Mouse (Mus musculus) limb, embryonic 13.5 days (tissue): ENCODE results near the gene Tcl1b4. TPM values are rescaled to one million over a fixed set of nuclear protein-coding genes. Genes with fewer than 3 reads are reported as not detected.

Experiments
- ATAC-seq: fragments of 200-750 bp; cut with Nextera tagmentation; 2 replicates; pipeline ENCODE4 v1.8.0; 2017; ENCODE audit warnings: low read depth, moderate number of reproducible peaks, moderate TSS enrichment; ENCODE audit not compliant: low FRiP score
- H3K27ac ChIP-seq: fragments of 300-500 bp; sonication (generic); 2 replicates; pipeline ENCODE4 v1.5.1; 2015; ENCODE audit warnings: inconsistent platforms, mild to moderate bottlenecking, moderate library complexity
- H3K27me3 ChIP-seq: fragments of 300-500 bp; sonication (generic); 2 replicates; pipeline ENCODE4 v1.6.1; 2015; ENCODE audit warnings: mild to moderate bottlenecking, inconsistent platforms
- H3K36me3 ChIP-seq: fragments of 300-500 bp; sonication (generic); 2 replicates; pipeline ENCODE4 v1.6.1; 2015; ENCODE audit warnings: inconsistent platforms, mild to moderate bottlenecking, moderate library complexity
- H3K4me1 ChIP-seq: fragments of 300-500 bp; sonication (generic); 2 replicates; pipeline ENCODE4 v1.6.1; 2015; ENCODE audit warnings: inconsistent platforms
- H3K4me2 ChIP-seq: fragments of 300-500 bp; sonication (generic); replicated peaks from 2 replicates; pipeline ENCODE4 v1.6.1; 2015; ENCODE audit warnings: inconsistent platforms, mild to moderate bottlenecking, moderate library complexity
- H3K4me3 ChIP-seq: fragments of 300-500 bp; sonication (generic); 2 replicates; pipeline ENCODE4 v1.5.1; 2015; ENCODE audit warnings: moderate library complexity, mild to moderate bottlenecking, inconsistent platforms
- H3K9ac ChIP-seq: fragments of 300-500 bp; sonication (generic); 2 replicates; pipeline ENCODE4 v1.6.1; 2015; ENCODE audit warnings: mild to moderate bottlenecking, inconsistent platforms
- H3K9me3 ChIP-seq: fragments of 300-500 bp; sonication (generic); 2 replicates; pipeline ENCODE4 v1.6.1; 2016; ENCODE audit warnings: inconsistent platforms
- WGBS: fragments of 180-500 bp; shearing (Covaris S2); methylation state at CpG from one replicate; pipeline ENCODE4 v1.1.7; 2015; 5-methylcytosine and 5-hydroxymethylcytosine counted together
- polyA plus RNA-seq: library from polyadenylated mRNA; unstranded; fragments of >200 nt; fragmentation: Nextera tagmentation; extraction: Ambion mirVana; gene quantifications from 2 replicates; pipeline ENCODE4 v1.2.1, GENCODE M21; 2015

Gene Tcl1b4
- polyA plus RNA-seq, 1 experiment from 2014 or later = not detected

GRCm38 (mm10) chr12:105207071-105207470 is 5.3 kb downstream of the Tcl1b4 start:
- WGBS = 65% methylated on average over 1 of the region's 1 CpGs

DNA sequence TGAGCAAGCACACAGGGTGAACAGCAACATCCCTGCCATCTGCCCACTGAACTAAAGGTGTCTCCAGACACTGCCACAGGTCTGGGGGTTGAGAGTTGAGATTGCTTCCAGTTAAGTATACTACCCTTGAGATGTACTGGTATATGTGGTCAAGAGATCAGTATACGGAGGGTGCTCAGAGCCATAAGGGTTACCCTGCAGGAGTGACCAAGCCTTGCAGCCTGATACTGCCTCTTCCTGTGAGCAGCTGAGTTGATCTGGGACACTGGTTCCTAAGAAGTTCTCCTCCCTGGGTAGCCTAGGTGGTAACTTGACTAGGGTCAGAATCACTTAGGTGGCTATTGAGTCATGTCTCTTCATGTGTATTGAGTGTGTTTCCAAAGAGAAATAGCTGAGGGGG is 6.7 kb downstream of the Tcl1b4 start:
- ATAC-seq = no peak
- no peak overlapping the region for H3K4me3 ChIP-seq
- WGBS = 97% methylated on average over 1 of the region's 1 CpGs
- no peak overlapping the region for H3K27ac ChIP-seq
- no peak overlapping the region for H3K9ac ChIP-seq
- H3K27me3 ChIP-seq = 0 out of 2 replicates have a peak, but pooled peaks cover 3% of the 10 kb centered on the region
- H3K9me3 ChIP-seq = no peaks in the 10 kb centered on the region
- no peaks in the 10 kb centered on the region for H3K36me3 ChIP-seq
- peaks cover 4% of the 10 kb centered on the region; the same call in 1 of the 2 replicates for H3K4me1 ChIP-seq
- no peak overlapping the region for H3K4me2 ChIP-seq

More at GRCm38 (mm10) chr12:105207071-105207470, 5.3 kb downstream of the Tcl1b4 start:
- H3K4me2 ChIP-seq = no peak overlapping the region
- ATAC-seq = no peak
- H3K4me3 ChIP-seq = no peak overlapping the region
- H3K27ac ChIP-seq = no peak overlapping the region
- no peaks in the 10 kb centered on the region for H3K36me3 ChIP-seq
- H3K9ac ChIP-seq = no peak overlapping the region
- 0 out of 2 replicates have a peak, but pooled peaks cover 3% of the 10 kb centered on the region for H3K27me3 ChIP-seq
- H3K4me1 ChIP-seq = peaks cover 4% of the 10 kb centered on the region; the same call in 1 of the 2 replicates
- no peaks in the 10 kb centered on the region for H3K9me3 ChIP-seq

DNA sequence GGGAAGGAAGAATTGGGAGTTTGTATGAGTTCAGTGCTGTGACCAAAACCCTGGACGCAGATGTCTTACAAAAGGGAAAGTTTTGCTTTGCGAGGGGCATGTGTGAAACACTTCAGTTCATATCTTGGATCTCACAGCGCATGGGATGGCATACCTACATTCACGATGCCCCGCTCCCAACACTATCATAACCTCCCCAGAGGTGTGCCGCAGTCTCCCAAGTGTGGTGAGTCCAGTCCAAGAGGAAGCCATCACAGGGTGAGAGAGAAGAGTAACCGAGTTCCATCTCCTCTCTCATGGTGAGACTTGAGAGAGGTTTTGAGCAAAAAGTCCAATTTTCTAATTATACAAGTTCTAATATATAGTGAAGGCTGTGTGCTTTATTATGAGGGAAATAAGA is 7.5 kb downstream of the Tcl1b4 start:
- H3K9me3 ChIP-seq = no peaks in the 10 kb centered on the region
- no peak overlapping the region for H3K9ac ChIP-seq
- no peak overlapping the region for H3K27ac ChIP-seq
- 0 out of 2 replicates have a peak, but pooled peaks cover 3% of the 10 kb centered on the region for H3K27me3 ChIP-seq
- no peak overlapping the region for H3K4me3 ChIP-seq
- WGBS = 94% methylated on average over 7 of the region's 7 CpGs
- H3K4me1 ChIP-seq = peaks cover 4% of the 10 kb centered on the region
- no peaks in the 10 kb centered on the region for H3K36me3 ChIP-seq
- no peak for ATAC-seq
- no peak overlapping the region for H3K4me2 ChIP-seq

DNA sequence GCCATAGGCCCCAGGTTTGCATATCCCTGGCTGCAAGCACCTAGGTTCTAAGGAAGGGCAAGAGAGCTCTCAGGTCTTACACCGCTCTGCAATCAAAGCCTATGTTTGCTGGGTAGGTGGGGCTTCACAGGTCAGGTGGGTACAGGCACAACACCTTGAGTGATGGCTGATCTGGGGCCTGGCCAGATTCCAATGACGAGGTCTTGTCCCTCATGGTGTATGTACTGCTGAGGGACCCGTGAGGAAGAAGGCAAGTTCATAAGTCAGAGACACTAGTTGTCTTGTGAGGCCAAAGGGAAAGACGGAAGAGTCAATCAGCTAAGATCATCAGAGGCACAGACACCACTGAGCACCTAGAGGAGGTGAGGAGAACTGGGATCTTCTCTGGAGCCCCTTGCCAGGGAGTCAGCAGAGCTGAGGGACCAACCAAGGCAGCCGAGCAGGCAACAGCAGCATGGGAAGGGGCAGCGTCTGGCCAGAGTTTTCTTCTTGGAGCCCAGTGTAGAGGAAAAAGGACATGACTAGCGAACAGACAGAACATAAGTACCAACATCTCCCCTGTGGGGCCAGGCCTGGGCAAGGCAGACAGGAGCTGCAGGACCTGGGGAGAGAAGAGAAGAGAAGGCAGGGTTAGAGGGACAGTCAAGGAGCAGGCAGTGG is 15.5 kb downstream of the Tcl1b4 start:
- WGBS = 83% methylated on average over 7 of the region's 7 CpGs
- no peaks in the 10 kb centered on the region for H3K9me3 ChIP-seq
- H3K27ac ChIP-seq = no peak overlapping the region
- no peaks in the 10 kb centered on the region for H3K27me3 ChIP-seq
- no peak for ATAC-seq
- H3K9ac ChIP-seq = no peak overlapping the region
- peaks cover 3% of the 10 kb centered on the region; the same call in 1 of the 2 replicates for H3K4me1 ChIP-seq
- no peak overlapping the region for H3K4me3 ChIP-seq
- H3K4me2 ChIP-seq = no peak overlapping the region
- no peaks in the 10 kb centered on the region for H3K36me3 ChIP-seq

GRCm38 (mm10) chr12:105222601-105223319 is 21.0 kb downstream of the Tcl1b4 start, which contains the start of gene Tcl1:
TSS of gene Tcl1 (minus strand) at chr12:105222793.
- Histone ChIP-seq H3K27ac (no peak within 1 kb of the TSS), H3K4me2 (no peak within 1 kb of the TSS), H3K36me3 (no peaks in the 10 kb centered on the region), H3K4me1 (no peaks in the 10 kb centered on the region), H3K9me3 (no peaks in the 10 kb centered on the region), H3K4me3 (no peak within 1 kb of the TSS), H3K9ac (no peak within 1 kb of the TSS), H3K27me3 (no peaks in the 10 kb centered on the region)
- 88% methylated on average over 22 of the region's 22 CpGs for WGBS
- ATAC-seq = no peak

DNA sequence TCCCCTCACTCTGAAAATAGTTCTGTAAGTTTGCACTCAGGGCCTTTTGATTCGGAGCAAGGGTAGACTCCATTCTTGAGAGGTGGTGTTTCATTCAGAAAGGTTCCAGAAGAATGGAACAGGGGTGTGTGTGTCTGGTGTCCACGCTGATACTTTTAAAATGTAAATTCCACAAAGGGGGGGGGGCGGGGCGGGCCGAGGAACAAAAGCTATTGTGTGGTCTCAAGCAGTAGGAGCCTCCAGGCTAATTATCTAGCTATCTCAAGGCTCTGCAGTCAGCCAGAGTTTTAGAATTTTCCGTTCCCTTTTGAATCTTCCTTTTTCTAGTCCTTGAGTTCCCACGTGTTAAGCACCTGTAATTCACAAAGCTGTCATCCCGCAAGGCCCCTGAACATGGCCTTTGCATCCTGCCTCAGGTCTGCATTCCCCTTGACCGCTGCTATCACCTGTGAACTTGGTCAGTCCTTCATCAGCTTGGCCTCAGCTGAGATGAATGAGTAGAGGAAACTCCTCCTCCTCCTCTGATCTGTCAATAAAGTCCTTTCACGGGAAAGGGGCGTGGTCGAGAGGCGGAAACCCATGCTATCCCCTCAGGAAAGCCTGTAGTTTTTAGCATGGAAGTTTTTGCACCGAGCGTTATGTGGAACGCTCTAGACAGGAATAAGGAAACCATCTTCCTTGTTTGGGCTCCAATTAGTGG is 23.0 kb downstream of the Tcl1b4 start:
- H3K27me3 ChIP-seq = no peaks in the 10 kb centered on the region
- ATAC-seq = no peak
- no peak overlapping the region for H3K4me2 ChIP-seq
- no peak overlapping the region for H3K9ac ChIP-seq
- no peak overlapping the region for H3K4me3 ChIP-seq
- WGBS = 66% methylated on average over 16 of the region's 16 CpGs
- no peak overlapping the region for H3K27ac ChIP-seq
- H3K36me3 ChIP-seq = no peaks in the 10 kb centered on the region
- H3K9me3 ChIP-seq = no peaks in the 10 kb centered on the region
- no peaks in the 10 kb centered on the region for H3K4me1 ChIP-seq

- H3K4me2 ChIP-seq = no peak overlapping the region
- no peak overlapping the region for H3K9ac ChIP-seq
- no peaks in the 10 kb centered on the region for H3K4me1 ChIP-seq
- H3K4me3 ChIP-seq = no peak overlapping the region
- H3K9me3 ChIP-seq = no peaks in the 10 kb centered on the region
- H3K36me3 ChIP-seq = no peaks in the 10 kb centered on the region
- H3K27ac ChIP-seq = no peak overlapping the region
- H3K27me3 ChIP-seq = no peaks in the 10 kb centered on the region
- no peak for ATAC-seq
- 70% methylated on average over 11 of the region's 11 CpGs for WGBS
Measured at GRCm38 (mm10) chr12:105234362-105234761, 32.6 kb downstream of the Tcl1b4 start.

DNA sequence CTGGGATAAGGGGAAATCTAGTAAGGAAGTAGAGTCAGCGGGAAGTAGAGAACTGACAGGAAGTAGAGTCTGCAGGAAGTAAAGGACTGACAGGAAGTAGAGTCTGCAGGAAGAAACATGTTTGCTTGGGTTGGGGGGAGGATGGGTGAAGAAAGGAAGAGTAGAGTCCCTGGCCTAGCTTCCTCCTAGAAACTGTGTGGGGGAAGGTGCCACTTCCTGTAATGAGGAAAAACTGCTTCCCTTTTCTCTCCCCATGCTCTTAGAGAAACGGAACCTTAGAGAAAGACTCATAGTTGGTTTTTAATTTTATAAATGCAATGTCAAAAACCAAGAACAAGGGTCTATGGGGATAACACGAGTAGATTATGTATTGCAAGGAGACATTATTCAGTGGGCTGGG is 33.3 kb downstream of the Tcl1b4 start:
- 84% methylated on average over 3 of the region's 3 CpGs for WGBS

DNA sequence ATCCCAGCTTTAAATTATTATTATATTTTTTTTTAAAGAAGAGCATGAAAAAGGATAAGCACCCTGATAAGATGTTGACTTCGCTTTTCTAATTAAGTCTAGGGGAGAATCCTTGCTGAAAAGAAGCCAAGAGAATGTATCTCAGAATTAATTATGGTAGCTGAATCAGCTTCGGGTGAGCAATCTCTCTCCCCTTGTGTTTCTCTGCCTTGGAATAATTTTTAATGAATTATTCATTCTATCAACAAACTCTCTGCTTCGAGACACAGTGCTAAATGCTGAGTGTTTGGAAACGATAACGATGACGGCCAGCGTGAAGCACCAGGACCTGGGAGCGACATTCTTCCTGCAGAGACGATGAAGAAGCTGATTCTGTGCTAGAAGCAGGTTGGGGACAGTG is 37.3 kb downstream of the Tcl1b4 start:
- Histone ChIP-seq H3K27me3 (no peaks in the 10 kb centered on the region), H3K36me3 (no peaks in the 10 kb centered on the region), H3K4me2 (no peak overlapping the region), H3K4me1 (no peaks in the 10 kb centered on the region), H3K4me3 (no peak overlapping the region), H3K9me3 (no peaks in the 10 kb centered on the region), H3K27ac (no peak overlapping the region), H3K9ac (no peak overlapping the region)
- ATAC-seq = no peak
- WGBS = 86% methylated on average over 9 of the region's 9 CpGs

More for the DNA sequence above, 33.3 kb downstream of the Tcl1b4 start:
- Histone ChIP-seq H3K9me3 (no peaks in the 10 kb centered on the region), H3K4me2 (no peak overlapping the region), H3K4me3 (no peak overlapping the region), H3K9ac (no peak overlapping the region), H3K27ac (no peak overlapping the region), H3K27me3 (no peaks in the 10 kb centered on the region), H3K36me3 (no peaks in the 10 kb centered on the region), H3K4me1 (no peaks in the 10 kb centered on the region)
- ATAC-seq = no peak

DNA sequence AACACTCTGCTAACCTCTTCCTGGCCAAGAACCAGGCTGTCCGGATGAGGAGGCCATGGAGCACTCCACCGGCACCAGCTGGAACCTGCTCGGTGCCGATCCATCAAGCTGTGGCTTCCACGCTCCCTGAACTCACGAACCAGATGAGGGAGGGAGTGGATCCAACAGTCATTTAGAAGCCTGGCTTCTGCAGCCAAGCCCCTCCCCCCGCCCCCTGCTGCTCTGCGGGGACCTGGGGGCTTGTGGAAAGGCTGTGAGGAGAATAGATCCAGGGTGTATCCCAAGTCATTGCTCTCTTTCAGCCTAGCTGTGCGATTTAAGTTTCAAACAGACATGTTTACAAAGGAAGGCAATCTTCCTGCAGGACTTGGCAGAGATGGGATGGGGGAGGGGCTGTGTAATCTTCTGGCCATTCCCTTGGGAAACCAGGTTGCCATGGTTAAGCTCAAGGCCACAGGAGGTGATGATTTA is 47.0 kb downstream of the Tcl1b4 start:
- ATAC-seq = 0 out of 2 replicates have a peak, but pooled peaks have one; percentile 48
- WGBS = 4% methylated on average over 9 of the region's 9 CpGs

DNA sequence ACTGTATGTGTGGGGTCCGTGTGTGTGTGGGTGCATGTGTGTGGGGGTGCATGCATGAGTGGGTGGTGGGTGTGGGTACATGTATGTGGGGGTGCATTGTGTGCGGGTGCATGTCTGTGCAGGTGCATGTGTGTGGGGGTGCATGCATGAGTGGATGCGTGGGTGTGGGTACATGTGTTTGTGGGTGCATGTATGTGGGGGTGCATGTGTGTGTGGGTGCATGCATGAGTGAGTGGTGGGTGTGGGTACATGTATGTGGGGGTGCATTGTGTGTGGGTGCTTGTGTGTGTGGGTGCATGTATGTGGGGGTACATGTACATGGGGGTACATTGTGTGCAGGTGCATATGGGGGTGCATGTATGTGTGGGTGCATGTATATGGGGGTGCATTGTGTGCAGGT is 52.0 kb downstream of the Tcl1b4 start:
- Histone ChIP-seq H3K27me3 (no peaks in the 10 kb centered on the region), H3K4me3 (no peak overlapping the region), H3K4me2 (no peak overlapping the region), H3K27ac (no peak overlapping the region), H3K9ac (no peak overlapping the region), H3K36me3 (no peaks in the 10 kb centered on the region), H3K4me1 (peaks cover 8% of the 10 kb centered on the region), H3K9me3 (no peaks in the 10 kb centered on the region)
- no peak for ATAC-seq
- WGBS = 92% methylated on average over 3 of the region's 3 CpGs

More for the DNA sequence above, 47.0 kb downstream of the Tcl1b4 start:
- Histone ChIP-seq H3K4me1 (peaks cover 17% of the 10 kb centered on the region), H3K36me3 (no peaks in the 10 kb centered on the region), H3K4me2 (peak overlapping the region; percentile 52), H3K4me3 (no peak overlapping the region), H3K9ac (0 out of 2 replicates have a peak overlapping the region, but pooled peaks have one; percentile 31), H3K27me3 (peaks cover 4% of the 10 kb centered on the region; the same call in 1 of the 2 replicates), H3K9me3 (no peaks in the 10 kb centered on the region), H3K27ac (peak overlapping the region; percentile 3; the same call in 1 of the 2 replicates)
